Mouse (Mus musculus): ENCODE measurements around the gene Lclat1. TPM values are rescaled to one million over a fixed set of nuclear protein-coding genes. Genes with fewer than 3 reads are reported as not detected.

Gene Lclat1
- total RNA-seq (2021): 10 to 100 TPM; 34.5 to 35.1 TPM
- long read RNA-seq, full-length matches to known transcripts: 4 of 36 reads
- long read RNA-seq, partial matches to known transcripts: 1 of 36 reads
- long read RNA-seq, other reads (novel, unspliced or antisense): 31 of 36 reads

GRCm38 (mm10) chr17:73107158-73108157 lies at the start of gene Lclat1:
TSS of gene Lclat1 (plus strand) at chr17:73107985.
- DNase-seq (ENCODE audit: low spot score in 2 of 2): peak; percentile 94 to 97

GRCm38 (mm10) chr17:73058319-73058718 lies 49.5 kb upstream of the Lclat1 start:
- DNase-seq (ENCODE audit: low spot score in 2 of 2): no peak

GRCm38 (mm10) chr17:73060224-73060896 lies 47.4 kb upstream of the Lclat1 start:
- DNase-seq (ENCODE audit: low spot score in 2 of 2): no peak

- no peak for DNase-seq (ENCODE audit: low spot score in 2 of 2)
Observed at GRCm38 (mm10) chr17:73060897-73061252, 46.9 kb upstream of the Lclat1 start.

- DNase-seq (ENCODE audit: low spot score in 2 of 2): no peak
Observed at GRCm38 (mm10) chr17:73062701-73063100, 45.1 kb upstream of the Lclat1 start.

GRCm38 (mm10) chr17:73063299-73063698 lies 44.5 kb upstream of the Lclat1 start:
- DNase-seq (ENCODE audit: low spot score in 2 of 2): no peak

- DNase-seq (ENCODE audit: low spot score in 2 of 2): no peak
Observed at GRCm38 (mm10) chr17:73063781-73064180, 44.0 kb upstream of the Lclat1 start.

- no peak for DNase-seq (ENCODE audit: low spot score in 2 of 2)
Observed at GRCm38 (mm10) chr17:73066387-73067169, 41.2 kb upstream of the Lclat1 start.

- DNase-seq (ENCODE audit: low spot score in 2 of 2): peak in 1 of 2 experiments; percentile 10
Observed at GRCm38 (mm10) chr17:73067423-73067822, 40.4 kb upstream of the Lclat1 start.

- no peak for DNase-seq (ENCODE audit: low spot score in 2 of 2)
Observed at GRCm38 (mm10) chr17:73068321-73068992, 39.3 kb upstream of the Lclat1 start.

- no peak for DNase-seq (ENCODE audit: low spot score in 2 of 2)
Observed at GRCm38 (mm10) chr17:73070466-73070865, 37.3 kb upstream of the Lclat1 start.

GRCm38 (mm10) chr17:73071725-73072263 lies 36.0 kb upstream of the Lclat1 start:
- DNase-seq (ENCODE audit: low spot score in 2 of 2): no peak

GRCm38 (mm10) chr17:73072286-73072685 lies 35.5 kb upstream of the Lclat1 start:
- no peak for DNase-seq (ENCODE audit: low spot score in 2 of 2)

GRCm38 (mm10) chr17:73074631-73075030 lies 33.2 kb upstream of the Lclat1 start:
- DNase-seq (ENCODE audit: low spot score in 2 of 2): no peak

- DNase-seq (ENCODE audit: low spot score in 2 of 2): peak; percentile 39 to 87
Observed at GRCm38 (mm10) chr17:73075238-73075890, 32.4 kb upstream of the Lclat1 start.

- DNase-seq (ENCODE audit: low spot score in 2 of 2): no peak
Observed at GRCm38 (mm10) chr17:73077638-73078037, 30.1 kb upstream of the Lclat1 start.

GRCm38 (mm10) chr17:73081360-73082133 lies 26.2 kb upstream of the Lclat1 start:
- DNase-seq (ENCODE audit: low spot score in 2 of 2): no peak

GRCm38 (mm10) chr17:73082506-73083196 lies 25.1 kb upstream of the Lclat1 start:
- no peak for DNase-seq (ENCODE audit: low spot score in 2 of 2)
